Mouse (Mus musculus): ENCODE results near the gene Rps6kc1. TPM values are rescaled to one million over a fixed set of nuclear protein-coding genes. Genes with fewer than 3 reads are reported as not detected.

Gene Rps6kc1
- polyA plus RNA-seq, 1 experiment: not detected

DNA sequence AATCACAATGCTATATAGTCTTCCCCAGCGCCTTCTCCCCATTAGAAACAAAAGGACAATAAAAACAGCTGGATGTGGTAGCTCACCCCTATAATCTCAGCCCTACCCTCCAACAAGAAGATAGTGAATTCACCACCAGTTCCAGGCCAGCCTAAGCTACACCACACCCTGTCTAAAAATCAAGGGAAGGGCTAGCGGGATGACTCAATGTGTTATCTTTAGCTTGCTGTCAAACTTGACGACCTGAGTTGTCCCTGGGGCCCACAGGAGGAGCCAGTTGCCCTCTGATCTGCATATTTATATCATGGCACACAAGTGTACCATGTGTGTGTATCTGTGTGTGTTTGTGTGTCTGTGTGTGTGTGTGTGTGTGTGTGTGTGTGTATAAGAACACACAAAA lies 57.1 kb downstream of the Rps6kc1 start:
- no peak for TF ChIP-seq POLR2A (IDR thresholded peaks at IDR 0.05; ENCODE audit: insufficient read depth, low read depth, low read length)
- TF ChIP-seq CTCF (IDR thresholded peaks at IDR 0.05; ENCODE audit: insufficient read depth, low read depth, low read length): no peak
- Histone ChIP-seq H3K27ac (ENCODE audit: insufficient read depth, low read depth, low read length) (no peak overlapping the region), H3K4me1 (ENCODE audit: control insufficient read depth, insufficient read depth, low read length) (peaks cover 4% of the 10 kb centered on the region; the same call in 1 of the 2 replicates), H3K4me3 (ENCODE audit: insufficient read depth, low read depth, low read length) (no peak overlapping the region)
- WGBS: 65% methylated on average over 3 of the region's 3 CpGs

GRCm38 (mm10) chr1:190849162-190849865 lies 62.3 kb downstream of the Rps6kc1 start:
- 86% methylated on average over 11 of the region's 11 CpGs for WGBS
- Histone ChIP-seq H3K27ac (ENCODE audit: insufficient read depth, low read depth, low read length) (no peak overlapping the region), H3K4me3 (ENCODE audit: insufficient read depth, low read depth, low read length) (no peak overlapping the region), H3K4me1 (ENCODE audit: control insufficient read depth, insufficient read depth, low read length) (peaks cover 8% of the 10 kb centered on the region)
- TF ChIP-seq CTCF (IDR thresholded peaks at IDR 0.05; ENCODE audit: insufficient read depth, low read depth, low read length): no peak

DNA sequence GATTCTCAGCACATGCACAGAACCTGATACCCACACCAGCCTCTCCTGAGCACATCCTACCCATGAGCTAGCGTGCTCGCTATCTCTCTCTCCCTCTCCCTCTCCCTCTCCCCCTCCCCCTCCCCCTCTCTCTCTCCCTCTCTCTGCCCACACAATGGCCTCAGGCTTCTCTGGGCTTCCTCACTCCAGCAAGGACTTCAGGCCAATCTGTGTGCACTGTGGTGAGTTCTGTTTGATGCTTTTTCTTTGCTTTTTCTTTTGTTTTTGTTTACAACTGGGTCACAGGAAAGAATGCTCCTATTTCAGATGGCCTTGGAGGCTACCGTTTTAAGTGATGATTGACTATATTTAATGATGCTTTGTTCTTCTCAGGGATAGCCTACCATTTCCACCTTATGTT lies 62.9 kb downstream of the Rps6kc1 start:
- TF ChIP-seq CTCF (IDR thresholded peaks at IDR 0.05; ENCODE audit: insufficient read depth, low read depth, low read length) (no peak), POLR2A (IDR thresholded peaks at IDR 0.05; ENCODE audit: insufficient read depth, low read depth, low read length) (no peak)
- Histone ChIP-seq H3K4me3 (ENCODE audit: insufficient read depth, low read depth, low read length) (no peak overlapping the region), H3K4me1 (ENCODE audit: control insufficient read depth, insufficient read depth, low read length) (peaks cover 5% of the 10 kb centered on the region), H3K27ac (ENCODE audit: insufficient read depth, low read depth, low read length) (no peak overlapping the region)
- WGBS: 81% methylated on average over 3 of the region's 3 CpGs

GRCm38 (mm10) chr1:190846956-190847355 lies 64.6 kb downstream of the Rps6kc1 start:
- Histone ChIP-seq H3K4me3 (ENCODE audit: insufficient read depth, low read depth, low read length) (no peak overlapping the region), H3K27ac (ENCODE audit: insufficient read depth, low read depth, low read length) (no peak overlapping the region), H3K4me1 (ENCODE audit: control insufficient read depth, insufficient read depth, low read length) (peaks cover 3% of the 10 kb centered on the region)
- TF ChIP-seq POLR2A (IDR thresholded peaks at IDR 0.05; ENCODE audit: insufficient read depth, low read depth, low read length): no peak
- no peak for TF ChIP-seq CTCF (IDR thresholded peaks at IDR 0.05; ENCODE audit: insufficient read depth, low read depth, low read length)
- 88% methylated on average over 3 of the region's 3 CpGs for WGBS

GRCm38 (mm10) chr1:190846074-190846730 lies 65.4 kb downstream of the Rps6kc1 start:
- Histone ChIP-seq H3K4me1 (ENCODE audit: control insufficient read depth, insufficient read depth, low read length) (peaks cover 3% of the 10 kb centered on the region), H3K27ac (ENCODE audit: insufficient read depth, low read depth, low read length) (no peak overlapping the region), H3K4me3 (ENCODE audit: insufficient read depth, low read depth, low read length) (no peak overlapping the region)
- TF ChIP-seq POLR2A (IDR thresholded peaks at IDR 0.05; ENCODE audit: insufficient read depth, low read depth, low read length): no peak
- WGBS: 72% methylated on average over 11 of the region's 11 CpGs

- TF ChIP-seq CTCF (IDR thresholded peaks at IDR 0.05; ENCODE audit: insufficient read depth, low read depth, low read length): no peak
- TF ChIP-seq POLR2A (IDR thresholded peaks at IDR 0.05; ENCODE audit: insufficient read depth, low read depth, low read length): no peak
- no peak overlapping the region for H3K4me3 ChIP-seq (ENCODE audit: insufficient read depth, low read depth, low read length)
- peaks cover 3% of the 10 kb centered on the region for H3K4me1 ChIP-seq (ENCODE audit: control insufficient read depth, insufficient read depth, low read length)
- WGBS: 86% methylated on average over 4 of the region's 4 CpGs
- H3K27ac ChIP-seq (ENCODE audit: insufficient read depth, low read depth, low read length): no peak overlapping the region
These were observed 66.2 kb downstream of the Rps6kc1 start for GRCm38 (mm10) chr1:190845419-190845818.

- no peak overlapping the region for H3K4me3 ChIP-seq (ENCODE audit: insufficient read depth, low read depth, low read length)
- H3K27ac ChIP-seq (ENCODE audit: insufficient read depth, low read depth, low read length): no peak overlapping the region
- TF ChIP-seq POLR2A (IDR thresholded peaks at IDR 0.05; ENCODE audit: insufficient read depth, low read depth, low read length) (no peak), CTCF (IDR thresholded peaks at IDR 0.05; ENCODE audit: insufficient read depth, low read depth, low read length) (no peak)
- WGBS: 86% methylated on average over 11 of the region's 11 CpGs
- peaks cover 11% of the 10 kb centered on the region for H3K4me1 ChIP-seq (ENCODE audit: control insufficient read depth, insufficient read depth, low read length)
These were observed 67.2 kb downstream of the Rps6kc1 start for GRCm38 (mm10) chr1:190844356-190844755.

- H3K4me1 ChIP-seq (ENCODE audit: control insufficient read depth, insufficient read depth, low read length): peaks cover 7% of the 10 kb centered on the region
- 66% methylated on average over 2 of the region's 2 CpGs for WGBS
- no peak overlapping the region for H3K27ac ChIP-seq (ENCODE audit: insufficient read depth, low read depth, low read length)
- TF ChIP-seq POLR2A (IDR thresholded peaks at IDR 0.05; ENCODE audit: insufficient read depth, low read depth, low read length) (no peak), CTCF (IDR thresholded peaks at IDR 0.05; ENCODE audit: insufficient read depth, low read depth, low read length) (no peak)
- no peak overlapping the region for H3K4me3 ChIP-seq (ENCODE audit: insufficient read depth, low read depth, low read length)
These were observed 75.5 kb downstream of the Rps6kc1 start for GRCm38 (mm10) chr1:190836046-190836445.

- TF ChIP-seq POLR2A (IDR thresholded peaks at IDR 0.05; ENCODE audit: insufficient read depth, low read depth, low read length) (no peak), CTCF (IDR thresholded peaks at IDR 0.05; ENCODE audit: insufficient read depth, low read depth, low read length) (no peak)
- no peak overlapping the region for H3K4me3 ChIP-seq (ENCODE audit: insufficient read depth, low read depth, low read length)
- no peak overlapping the region for H3K27ac ChIP-seq (ENCODE audit: insufficient read depth, low read depth, low read length)
- no peaks in the 10 kb centered on the region for H3K4me1 ChIP-seq (ENCODE audit: control insufficient read depth, insufficient read depth, low read length)
- WGBS: 83% methylated on average over 7 of the region's 7 CpGs
These were observed 77.2 kb downstream of the Rps6kc1 start for GRCm38 (mm10) chr1:190834201-190834907.
